Mouse (Mus musculus) gastrocnemius, postnatal 10 days (tissue): ENCODE results near the gene Szt2. TPM values are rescaled to one million over a fixed set of nuclear protein-coding genes. Genes with fewer than 3 reads are reported as not detected.
A peak's percentile ranks its signal among the peaks of the same experiment; 100 is the strongest.

ENCODE experiments used
- DNase-seq: peaks from one replicate; pipeline ENCODE4 v3.0.0; 2021; ENCODE audit warnings: mixed read lengths
- total RNA-seq, 2 experiments: library from RNA; stranded (reverse); gene quantifications; 2 replicates each; pipeline ENCODE4 v1.2.3; 2021

Gene Szt2
- total RNA-seq, 2 experiments from 2014 or later: 9.6 to 13.4 TPM

GRCm38 (mm10) chr4:118357504-118357903 is 51.6 kb downstream of the Szt2 start:
- DNase-seq: no peak

GRCm38 (mm10) chr4:118356738-118357137 is 52.3 kb downstream of the Szt2 start:
- no peak for DNase-seq

- DNase-seq: no peak
These were observed 54.8 kb downstream of the Szt2 start for GRCm38 (mm10) chr4:118354289-118354688.

GRCm38 (mm10) chr4:118353689-118354088 is 55.4 kb downstream of the Szt2 start:
- DNase-seq: no peak

GRCm38 (mm10) chr4:118351828-118352227 is 57.2 kb downstream of the Szt2 start:
- no peak for DNase-seq

GRCm38 (mm10) chr4:118350864-118351263 is 58.2 kb downstream of the Szt2 start:
- DNase-seq: no peak

GRCm38 (mm10) chr4:118347529-118348309 is 61.4 kb downstream of the Szt2 start:
- DNase-seq: no peak

- DNase-seq: no peak
These were observed 67.6 kb downstream of the Szt2 start for GRCm38 (mm10) chr4:118341447-118341846.

GRCm38 (mm10) chr4:118336658-118337057 is 72.4 kb downstream of the Szt2 start:
- peak; percentile 64 for DNase-seq

- no peak for DNase-seq
These were observed 73.1 kb downstream of the Szt2 start for GRCm38 (mm10) chr4:118335991-118336390.

- DNase-seq: no peak
These were observed 77.3 kb downstream of the Szt2 start for GRCm38 (mm10) chr4:118331777-118332176.

GRCm38 (mm10) chr4:118326476-118326875 is 82.6 kb downstream of the Szt2 start:
- no peak for DNase-seq

- no peak for DNase-seq
These were observed 88.4 kb downstream of the Szt2 start for GRCm38 (mm10) chr4:118320636-118321035.

GRCm38 (mm10) chr4:118319706-118320344 is 89.2 kb downstream of the Szt2 start:
- no peak for DNase-seq

- DNase-seq: no peak
These were observed 92.4 kb downstream of the Szt2 start for GRCm38 (mm10) chr4:118316662-118317061.

- DNase-seq: no peak
These were observed 93.8 kb downstream of the Szt2 start for GRCm38 (mm10) chr4:118315286-118315685.

Other genes starting within 250 kb of the Szt2 start
- gene Kdm4a, start 229.2 kb downstream of the Szt2 start, total RNA-seq: 10 to 100 TPM; 26.4 to 28.0 TPM
- 10 to 100 TPM; 15.9 to 21.0 TPM for gene Ptprf, start 117.9 kb downstream of the Szt2 start, total RNA-seq
- gene Med8, start 64 bp upstream of the Szt2 start, total RNA-seq: 10 to 100 TPM; 37.8 to 38.0 TPM
- gene Elovl1, start 18.8 kb upstream of the Szt2 start, total RNA-seq: 10 to 100 TPM; 20.2 to 28.3 TPM
- 10 to 100 TPM; 12.1 to 14.7 TPM for gene Cdc20, start 28.1 kb upstream of the Szt2 start, total RNA-seq
- under 1 TPM in 1 of 2 experiments, not detected in 1; 0.09 TPM for gene Mpl, start 48.2 kb upstream of the Szt2 start, total RNA-seq
- gene Tie1, start 80.8 kb upstream of the Szt2 start, total RNA-seq: 10 to 100 TPM; 37.6 to 38.5 TPM
- not detected for gene 2610528J11Rik, start 117.7 kb upstream of the Szt2 start, total RNA-seq
- under 1 TPM; 0.14 to 0.23 TPM for gene Tmem125, start 134.8 kb upstream of the Szt2 start, total RNA-seq
- gene Cfap57, start 211.5 kb upstream of the Szt2 start, total RNA-seq: not detected
- 10 to 100 TPM; 43.3 to 47.1 TPM for gene Ebna1bp2, start 211.5 kb upstream of the Szt2 start, total RNA-seq
- not detected for gene Olfr62, start 249.7 kb upstream of the Szt2 start, total RNA-seq